Mouse (Mus musculus): Measurements from ENCODE around the gene Gm10477. TPM values are rescaled to one million over a fixed set of nuclear protein-coding genes. Genes with fewer than 3 reads are reported as not detected.

Gm10477 gene
- not detected in 2 replicates for polyA plus RNA-seq (2012; rRNA removed; ENCODE audit: low replicate concordance)

DNA sequence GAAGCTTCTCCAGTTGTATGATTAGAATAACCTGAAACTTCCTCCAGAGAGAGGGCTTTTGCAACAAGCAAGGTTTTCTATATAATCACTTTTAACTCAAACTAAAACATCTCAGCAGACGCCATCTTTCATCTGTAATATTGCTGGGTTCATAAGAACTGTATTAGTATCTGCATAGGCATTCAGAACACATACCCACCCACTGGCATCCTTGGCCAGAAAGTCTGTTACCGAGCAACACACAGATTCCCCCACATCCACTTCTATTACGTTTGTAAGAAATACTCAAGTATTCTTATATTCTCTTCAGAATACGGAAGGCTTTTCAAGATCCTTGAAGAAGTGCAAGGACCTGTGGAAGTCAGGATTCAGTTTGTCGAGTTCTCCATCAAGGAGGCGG is at the start of gene Gm10477:
TSS of gene Gm10477 (plus strand) at position 301 of the 400 bp plus-strand sequence.

DNA sequence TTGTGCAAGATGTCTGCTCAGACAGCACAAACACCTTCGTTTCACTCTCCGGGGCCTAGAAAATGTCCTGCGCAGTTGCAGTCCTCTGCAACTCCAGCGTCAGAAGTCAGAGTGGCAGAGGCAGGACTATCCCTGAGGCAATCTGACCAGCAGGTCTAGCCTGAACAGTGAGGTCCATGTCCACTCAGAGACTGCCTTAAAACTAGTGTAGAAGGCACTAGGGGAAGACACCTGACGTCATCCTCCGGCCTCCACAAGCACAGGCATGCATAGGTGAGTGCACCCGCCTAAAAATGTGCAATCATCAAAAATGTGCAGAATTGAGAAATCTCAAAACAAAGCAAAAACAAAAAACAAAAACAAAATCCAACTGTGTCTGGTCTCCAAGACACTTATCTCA is 25.0 kb downstream of the Gm10477 start, which contains the start of gene Gm648:
TSS of gene Gm648 (minus strand) at position 101 of the 400 bp plus-strand sequence.

Other genes with a start within 250 kb of the Gm10477 start
- 1.5 TPM in 2 replicates for gene Zfp449, start 178.3 kb upstream of the Gm10477 start, polyA plus RNA-seq (2012; rRNA removed; ENCODE audit: low replicate concordance)
- gene Smim10l2a, start 150.2 kb upstream of the Gm10477 start, polyA plus RNA-seq (2012; rRNA removed; ENCODE audit: low replicate concordance), result 0.54 and 1.1 TPM in 2 replicates
- 0.59 TPM in 1 of 2 replicates, not detected in the other for gene Gm2174, start 76.8 kb upstream of the Gm10477 start, polyA plus RNA-seq (2012; rRNA removed; ENCODE audit: low replicate concordance)
- 15.2 and 39.5 TPM in 2 replicates for gene Ints6l, start 69.9 kb upstream of the Gm10477 start, polyA plus RNA-seq (2012; rRNA removed; ENCODE audit: low replicate concordance)
- gene Gm648, start 24.9 kb downstream of the Gm10477 start, polyA plus RNA-seq (2012; rRNA removed; ENCODE audit: low replicate concordance), result not detected in 2 replicates
- gene Mmgt1, start 73.3 kb downstream of the Gm10477 start, polyA plus RNA-seq (2012; rRNA removed; ENCODE audit: low replicate concordance), result 12.1 and 15.8 TPM in 2 replicates
- 32.4 and 34.4 TPM in 2 replicates for gene Slc9a6, start 85.0 kb downstream of the Gm10477 start, polyA plus RNA-seq (2012; rRNA removed; ENCODE audit: low replicate concordance)
- 326 and 519 TPM in 2 replicates for gene Fhl1, start 207.0 kb downstream of the Gm10477 start, polyA plus RNA-seq (2012; rRNA removed; ENCODE audit: low replicate concordance)

Measured in subcutaneous adipose tissue, adult 2 months (tissue).